Mouse (Mus musculus) liver, embryonic 16.5 days (tissue): Measurements from ENCODE around the gene Mybpc3. TPM values are rescaled to one million over a fixed set of nuclear protein-coding genes. Genes with fewer than 3 reads are reported as not detected.

Source experiments
- ATAC-seq: fragments of 200-750 bp; cut with Nextera tagmentation; 2 replicates; pipeline ENCODE4 v1.8.0; 2017; ENCODE audit warnings: low read depth, mild to moderate bottlenecking, moderate number of reproducible peaks, moderate library complexity
- H3K27ac ChIP-seq: fragments of 300-500 bp; sonication (generic); 2 replicates; pipeline ENCODE4 v1.5.1; 2014; ENCODE audit warnings: mild to moderate bottlenecking, low read length
- H3K27me3 ChIP-seq: fragments of 300-500 bp; sonication (generic); 2 replicates; pipeline ENCODE4 v1.6.1; 2014; ENCODE audit warnings: low read depth, low read length, mixed read lengths; ENCODE audit not compliant: control insufficient read depth, insufficient read depth
- H3K36me3 ChIP-seq: fragments of 300-500 bp; sonication (generic); 2 replicates; pipeline ENCODE4 v1.6.1; 2014; ENCODE audit warnings: mild to moderate bottlenecking; ENCODE audit not compliant: control insufficient read depth, insufficient read depth
- H3K4me1 ChIP-seq: fragments of 300-500 bp; sonication (generic); 2 replicates; pipeline ENCODE4 v1.6.1; 2014; ENCODE audit warnings: low read depth, low read length, mixed read lengths; ENCODE audit not compliant: control insufficient read depth
- H3K4me2 ChIP-seq: fragments of 300-500 bp; sonication (generic); 2 replicates; pipeline ENCODE4 v1.6.1; 2014; ENCODE audit warnings: low read depth, low read length, mixed read lengths
- H3K4me3 ChIP-seq: fragments of 300-500 bp; sonication (generic); 2 replicates; pipeline ENCODE4 v1.5.1; 2014; ENCODE audit warnings: low read depth, mild to moderate bottlenecking, low read length
- H3K9ac ChIP-seq: fragments of 300-500 bp; sonication (generic); 2 replicates; pipeline ENCODE4 v1.6.1; 2014; ENCODE audit warnings: low read depth, low read length
- H3K9me3 ChIP-seq: fragments of 300-500 bp; sonication (generic); replicated peaks from 2 replicates; pipeline ENCODE4 v1.6.1; 2016; ENCODE audit warnings: low read length; ENCODE audit not compliant: control insufficient read depth
- WGBS: fragments of 180-500 bp; shearing (Covaris S2); extraction: QIAGEN DNeasy Blood & Tissue Kit; methylation state at CpG from one replicate; pipeline ENCODE4 v1.1.7; 2014; ENCODE audit not compliant: insufficient replicate concordance; 5-methylcytosine and 5-hydroxymethylcytosine counted together
- polyA plus RNA-seq: library from polyadenylated mRNA; unstranded; fragments of >200 nt; fragmentation: Nextera tagmentation; extraction: Ambion mirVana; gene quantifications from 2 replicates; pipeline ENCODE4 v1.2.1, GENCODE M21; 2015

Gene Mybpc3
- polyA plus RNA-seq, 1 experiment from 2014 or later = 0.08 TPM

- Histone ChIP-seq H3K27me3 (no peaks in the 10 kb centered on the region), H3K9me3 (no peaks in the 10 kb centered on the region), H3K9ac (no peak overlapping the region), H3K4me1 (peaks cover 8% of the 10 kb centered on the region), H3K36me3 (no peaks in the 10 kb centered on the region), H3K4me3 (no peak overlapping the region), H3K4me2 (no peak overlapping the region), H3K27ac (0 out of 2 replicates have a peak overlapping the region, but pooled peaks have one; percentile 11)
- no peak for ATAC-seq
- 68% methylated on average over 14 of the region's 14 CpGs for WGBS
Measured at GRCm38 (mm10) chr2:91085494-91086391, 32.2 kb upstream of the Mybpc3 start.

GRCm38 (mm10) chr2:91086392-91087237 lies 31.3 kb upstream of the Mybpc3 start:
- WGBS = 59% methylated on average over 9 of the region's 9 CpGs
- Histone ChIP-seq H3K27ac (peak overlapping the region; percentile 48; the same call in 1 of the 2 replicates), H3K36me3 (no peaks in the 10 kb centered on the region), H3K9ac (no peak overlapping the region), H3K4me3 (no peak overlapping the region), H3K9me3 (no peaks in the 10 kb centered on the region), H3K4me2 (no peak overlapping the region), H3K4me1 (peaks cover 8% of the 10 kb centered on the region), H3K27me3 (no peaks in the 10 kb centered on the region)
- no peak for ATAC-seq

GRCm38 (mm10) chr2:91087453-91087852 lies 30.5 kb upstream of the Mybpc3 start:
- 42% methylated on average over 9 of the region's 9 CpGs for WGBS
- Histone ChIP-seq H3K27ac (peak overlapping the region; percentile 48), H3K4me2 (no peak overlapping the region), H3K27me3 (no peaks in the 10 kb centered on the region), H3K9ac (no peak overlapping the region), H3K4me1 (peaks cover 8% of the 10 kb centered on the region), H3K36me3 (no peaks in the 10 kb centered on the region), H3K9me3 (no peaks in the 10 kb centered on the region), H3K4me3 (no peak overlapping the region)
- ATAC-seq = no peak

- H3K27me3 ChIP-seq = no peaks in the 10 kb centered on the region
- ATAC-seq = no peak
- WGBS = 32% methylated on average over 9 of the region's 9 CpGs
- H3K9me3 ChIP-seq = no peaks in the 10 kb centered on the region
- H3K36me3 ChIP-seq = no peaks in the 10 kb centered on the region
- peak overlapping the region; percentile 51 for H3K27ac ChIP-seq
- H3K9ac ChIP-seq = no peak overlapping the region
- no peak overlapping the region for H3K4me3 ChIP-seq
- peaks cover 3% of the 10 kb centered on the region; the same call in 1 of the 2 replicates for H3K4me1 ChIP-seq
- H3K4me2 ChIP-seq = no peak overlapping the region
Measured at GRCm38 (mm10) chr2:91088987-91089386, 29.0 kb upstream of the Mybpc3 start.

GRCm38 (mm10) chr2:91090208-91090607 lies 27.7 kb upstream of the Mybpc3 start:
- H3K27ac ChIP-seq = no peak overlapping the region
- H3K4me3 ChIP-seq = no peak overlapping the region
- H3K9me3 ChIP-seq = no peaks in the 10 kb centered on the region
- no peaks in the 10 kb centered on the region for H3K36me3 ChIP-seq
- H3K27me3 ChIP-seq = no peaks in the 10 kb centered on the region
- H3K9ac ChIP-seq = no peak overlapping the region
- no peak overlapping the region for H3K4me2 ChIP-seq
- no peak for ATAC-seq
- H3K4me1 ChIP-seq = peaks cover 3% of the 10 kb centered on the region; the same call in 1 of the 2 replicates
- WGBS = 63% methylated on average over 6 of the region's 6 CpGs

- 56% methylated on average over 6 of the region's 6 CpGs for WGBS
- H3K4me2 ChIP-seq = no peak overlapping the region
- peaks cover 4% of the 10 kb centered on the region; the same call in 1 of the 2 replicates for H3K4me1 ChIP-seq
- H3K9me3 ChIP-seq = no peaks in the 10 kb centered on the region
- no peak overlapping the region for H3K27ac ChIP-seq
- no peak overlapping the region for H3K4me3 ChIP-seq
- no peak for ATAC-seq
- no peak overlapping the region for H3K9ac ChIP-seq
- no peaks in the 10 kb centered on the region for H3K36me3 ChIP-seq
- no peaks in the 10 kb centered on the region; the same call in 1 of the 2 replicates for H3K27me3 ChIP-seq
Measured at GRCm38 (mm10) chr2:91090827-91091226, 27.1 kb upstream of the Mybpc3 start.

- H3K9me3 ChIP-seq = no peaks in the 10 kb centered on the region
- peak overlapping the region; percentile 29 for H3K4me2 ChIP-seq
- peaks cover 2% of the 10 kb centered on the region; the same call in 1 of the 2 replicates for H3K27me3 ChIP-seq
- H3K4me1 ChIP-seq = peaks cover 21% of the 10 kb centered on the region
- H3K9ac ChIP-seq = peak overlapping the region; percentile 50
- no peaks in the 10 kb centered on the region for H3K36me3 ChIP-seq
- H3K27ac ChIP-seq = peak overlapping the region; percentile 48
- peak; percentile 71 for ATAC-seq
- H3K4me3 ChIP-seq = peak overlapping the region; percentile 50
- WGBS = 17% methylated on average over 14 of the region's 14 CpGs
Measured at GRCm38 (mm10) chr2:91096524-91096923, 21.4 kb upstream of the Mybpc3 start.

GRCm38 (mm10) chr2:91097015-91097414 lies 20.9 kb upstream of the Mybpc3 start:
- Histone ChIP-seq H3K9ac (peak overlapping the region; percentile 50), H3K27ac (peak overlapping the region; percentile 52; the same call in 1 of the 2 replicates), H3K9me3 (no peaks in the 10 kb centered on the region), H3K4me3 (peak overlapping the region; percentile 50), H3K27me3 (peaks cover 2% of the 10 kb centered on the region; the same call in 1 of the 2 replicates), H3K4me2 (peak overlapping the region; percentile 19; the same call in 1 of the 2 replicates), H3K4me1 (peaks cover 23% of the 10 kb centered on the region), H3K36me3 (no peaks in the 10 kb centered on the region)
- ATAC-seq = no peak; the same call in 1 of the 2 replicates
- WGBS = 39% methylated on average over 10 of the region's 10 CpGs
